In the genomic region with DNA sequence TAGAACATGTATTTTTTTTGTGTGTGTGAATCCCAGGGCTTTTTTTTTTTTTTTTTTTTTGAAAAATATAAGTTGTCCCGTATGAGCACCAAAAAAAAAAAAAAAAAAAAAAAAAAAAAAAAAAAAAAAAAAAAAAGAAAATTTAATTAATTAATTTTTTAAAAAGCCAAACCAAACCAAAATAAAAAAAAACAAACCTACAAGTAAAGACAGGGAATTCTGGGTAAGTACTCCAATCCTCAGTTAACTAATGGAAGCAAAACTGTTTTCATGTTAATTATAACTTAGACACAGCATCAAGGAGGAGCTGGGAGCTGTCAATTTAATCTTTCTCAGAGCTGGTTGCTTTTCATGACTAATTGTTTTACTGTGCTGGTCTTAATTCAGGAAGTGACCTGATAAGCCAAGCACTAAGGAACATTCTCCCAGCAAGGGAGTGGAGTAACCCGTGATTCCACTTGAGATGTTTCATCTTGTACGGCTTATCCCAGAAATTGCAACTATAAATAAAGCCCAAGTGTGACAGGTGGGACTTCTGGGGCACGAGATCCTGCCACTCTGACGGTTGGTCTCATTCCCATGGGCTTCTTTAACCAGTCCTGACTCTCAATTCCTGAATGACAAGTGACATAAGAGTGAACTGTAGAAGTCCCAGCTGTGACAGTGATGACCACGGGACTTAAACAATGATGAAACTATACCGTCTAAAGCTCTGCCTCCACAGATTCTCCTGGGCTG, we compare ENCODE assay signal across 18 mouse cellular contexts.
"Had no signal": no experiment of that assay in that cellular context is flagged by ENCODE, and none has a peak within 500 bp of the region (broad histone marks: within the 10 kb centered on the region; RNA-seq: fewer than 3 reads in every experiment).

No protein-coding gene starts in this region.

- DNase-seq: kidney, adult 9 months; kidney, postnatal 36 days; layer of hippocampus, adult 9-11 months; layer of hippocampus, postnatal 36 days; left cerebral cortex, postnatal 4 days; lung, adult 2 months; lung, postnatal 14 days; right cerebral cortex, postnatal 4 days; thymus, adult 2 months; thymus, postnatal 25 days had no signal

- H3K4me3 ChIP-seq: liver, embryonic 15.5 days; megakaryocyte, embryonic 14.5 days; midbrain, embryonic 12.5 days; neural tube, embryonic 15.5 days; stomach, embryonic 15.5 days had no signal

- H3K27me3 ChIP-seq: liver, embryonic 15.5 days; megakaryocyte, embryonic 14.5 days; neural tube, embryonic 15.5 days; stomach, embryonic 15.5 days had no signal

- H3K9me3 ChIP-seq: liver, embryonic 15.5 days; megakaryocyte, embryonic 14.5 days; midbrain, embryonic 12.5 days; neural tube, embryonic 15.5 days; stomach, embryonic 15.5 days had no signal

- H3K4me1 ChIP-seq: liver, embryonic 15.5 days; megakaryocyte, embryonic 14.5 days; neural tube, embryonic 15.5 days; stomach, embryonic 15.5 days had no signal

- H3K4me2 ChIP-seq: liver, embryonic 11.5 days; liver, embryonic 15.5 days; midbrain, embryonic 12.5 days; neural tube, embryonic 15.5 days; stomach, embryonic 15.5 days had no signal

- H3K36me3 ChIP-seq: liver, embryonic 15.5 days; midbrain, embryonic 12.5 days; neural tube, embryonic 15.5 days; stomach, embryonic 15.5 days had no signal

- H3K9ac ChIP-seq: liver, embryonic 15.5 days; midbrain, embryonic 12.5 days; neural tube, embryonic 15.5 days; stomach, embryonic 15.5 days had no signal

- H3K27ac ChIP-seq: kidney, postnatal 0 days; liver, embryonic 15.5 days; macrophage; midbrain, embryonic 12.5 days; neural tube, embryonic 15.5 days; stomach, embryonic 15.5 days had no signal
